Mouse (Mus musculus): ENCODE results near the gene Pard3b. TPM values are rescaled to one million over a fixed set of nuclear protein-coding genes. Genes with fewer than 3 reads are reported as not detected.

Pard3b gene
- polyA plus RNA-seq, 1 experiment from 2014 or later = 13.8 TPM

DNA sequence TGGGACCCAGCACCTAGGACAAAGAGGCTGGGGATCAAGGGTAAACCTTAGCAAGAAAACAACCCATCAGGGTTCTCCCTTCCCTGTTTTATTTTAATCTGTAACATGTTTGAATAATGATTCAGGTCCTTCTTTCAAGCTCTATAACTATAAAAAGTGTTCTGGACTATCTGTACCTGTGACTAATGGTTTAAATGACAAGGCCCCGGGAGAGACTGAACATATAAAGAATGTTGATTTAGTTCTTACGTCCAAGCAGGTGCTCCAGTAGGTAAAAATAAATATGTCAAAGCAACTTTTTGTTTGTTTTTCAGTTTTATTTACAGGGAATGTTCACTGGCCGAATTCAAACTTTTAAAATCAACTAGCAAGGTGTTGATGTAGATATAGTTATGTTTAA lies 544.0 kb downstream of the Pard3b start:
- Histone ChIP-seq H3K9me3 (ENCODE audit: control insufficient read depth, low read length) (no peaks in the 10 kb centered on the region), H3K36me3 (ENCODE audit: control insufficient read depth, insufficient read depth, low read length) (no peaks in the 10 kb centered on the region), H3K27ac (replicated peaks) (no peak overlapping the region), H3K9ac (ENCODE audit: low read length) (no peak overlapping the region), H3K27me3 (ENCODE audit: control insufficient read depth, insufficient read depth, low read length) (no peaks in the 10 kb centered on the region), H3K4me3 (ENCODE audit: low read depth, low read length) (no peak overlapping the region), H3K4me1 (replicated peaks; ENCODE audit: control insufficient read depth, insufficient read depth) (no peaks in the 10 kb centered on the region), H3K4me2 (replicated peaks; ENCODE audit: low read depth) (no peak overlapping the region)
- ATAC-seq (ENCODE audit: low FRiP score, low TSS enrichment) (peak; percentile 60; the same call in 1 of the 2 replicates), DNase-seq (ENCODE audit: low spot score) (no peak)
- WGBS = 48% methylated on average over 3 of the region's 3 CpGs
- no peak for TF ChIP-seq CTCF (IDR thresholded peaks at IDR 0.05; ENCODE audit: low read depth)
- no peak for TF ChIP-seq EP300 (optimal IDR thresholded peaks at IDR 0.05)

DNA sequence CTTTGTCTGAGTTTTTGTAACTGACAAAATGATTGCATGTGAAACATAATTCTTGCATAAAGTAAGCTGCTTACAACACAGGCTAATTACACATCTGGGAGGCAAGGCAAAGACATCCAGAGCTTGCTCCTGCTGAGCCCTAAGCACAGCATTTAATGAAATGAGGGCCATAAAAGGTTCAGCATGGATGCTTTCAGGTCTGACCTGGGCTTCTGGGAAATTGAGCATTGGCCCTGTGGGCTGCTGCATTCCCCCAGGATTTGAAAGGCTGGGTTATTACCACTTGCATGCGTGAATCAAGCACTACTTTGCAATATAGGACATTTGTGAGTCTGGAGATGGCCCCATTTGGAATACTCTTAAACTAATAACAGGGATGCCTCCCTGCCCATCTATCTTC lies 552.2 kb downstream of the Pard3b start:
- H3K4me2 ChIP-seq (replicated peaks; ENCODE audit: low read depth) = no peak overlapping the region
- 73% methylated on average over 1 of the region's 1 CpGs for WGBS
- H3K36me3 ChIP-seq (ENCODE audit: control insufficient read depth, insufficient read depth, low read length) = no peaks in the 10 kb centered on the region
- H3K4me1 ChIP-seq (replicated peaks; ENCODE audit: control insufficient read depth, insufficient read depth) = no peaks in the 10 kb centered on the region
- ATAC-seq (ENCODE audit: low FRiP score, low TSS enrichment) (no peak), DNase-seq (ENCODE audit: low spot score) (no peak)
- no peak overlapping the region for H3K9ac ChIP-seq (ENCODE audit: low read length)
- no peaks in the 10 kb centered on the region for H3K27me3 ChIP-seq (ENCODE audit: control insufficient read depth, insufficient read depth, low read length)
- no peaks in the 10 kb centered on the region for H3K9me3 ChIP-seq (ENCODE audit: control insufficient read depth, low read length)
- no peak overlapping the region for H3K27ac ChIP-seq (replicated peaks)
- no peak for TF ChIP-seq EP300 (optimal IDR thresholded peaks at IDR 0.05)
- no peak for TF ChIP-seq CTCF (IDR thresholded peaks at IDR 0.05; ENCODE audit: low read depth)
- no peak overlapping the region for H3K4me3 ChIP-seq (ENCODE audit: low read depth, low read length)

DNA sequence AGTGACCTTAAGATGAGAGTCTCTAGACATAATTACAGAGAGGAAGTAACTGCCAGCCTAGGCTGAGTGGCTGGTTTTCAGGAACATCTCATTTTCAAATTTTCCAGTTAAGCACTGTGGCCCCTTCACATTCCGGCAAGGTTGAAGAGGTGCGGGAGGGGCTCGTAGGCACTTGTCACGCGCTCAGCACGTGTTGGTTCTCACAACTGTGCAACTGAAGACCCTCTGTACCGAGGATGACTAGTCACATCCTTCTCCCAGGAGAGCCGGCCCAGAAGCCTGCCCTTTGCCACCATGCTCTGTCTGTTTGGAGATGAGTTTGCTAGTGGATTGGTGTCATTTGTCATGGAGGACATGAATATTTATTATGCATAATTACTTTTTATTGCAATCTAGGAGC lies 558.9 kb downstream of the Pard3b start:
- no peaks in the 10 kb centered on the region for H3K27me3 ChIP-seq (ENCODE audit: control insufficient read depth, insufficient read depth, low read length)
- ATAC-seq (ENCODE audit: low FRiP score, low TSS enrichment) (no peak), DNase-seq (ENCODE audit: low spot score) (no peak)
- no peak overlapping the region for H3K4me3 ChIP-seq (ENCODE audit: low read depth, low read length)
- H3K4me2 ChIP-seq (replicated peaks; ENCODE audit: low read depth) = no peak overlapping the region
- no peak overlapping the region for H3K27ac ChIP-seq (replicated peaks)
- H3K4me1 ChIP-seq (replicated peaks; ENCODE audit: control insufficient read depth, insufficient read depth) = no peaks in the 10 kb centered on the region
- no peak for TF ChIP-seq CTCF (IDR thresholded peaks at IDR 0.05; ENCODE audit: low read depth)
- TF ChIP-seq EP300 (optimal IDR thresholded peaks at IDR 0.05) = no peak
- WGBS = 83% methylated on average over 8 of the region's 8 CpGs
- H3K9ac ChIP-seq (ENCODE audit: low read length) = no peak overlapping the region
- H3K36me3 ChIP-seq (ENCODE audit: control insufficient read depth, insufficient read depth, low read length) = no peaks in the 10 kb centered on the region
- no peaks in the 10 kb centered on the region for H3K9me3 ChIP-seq (ENCODE audit: control insufficient read depth, low read length)

DNA sequence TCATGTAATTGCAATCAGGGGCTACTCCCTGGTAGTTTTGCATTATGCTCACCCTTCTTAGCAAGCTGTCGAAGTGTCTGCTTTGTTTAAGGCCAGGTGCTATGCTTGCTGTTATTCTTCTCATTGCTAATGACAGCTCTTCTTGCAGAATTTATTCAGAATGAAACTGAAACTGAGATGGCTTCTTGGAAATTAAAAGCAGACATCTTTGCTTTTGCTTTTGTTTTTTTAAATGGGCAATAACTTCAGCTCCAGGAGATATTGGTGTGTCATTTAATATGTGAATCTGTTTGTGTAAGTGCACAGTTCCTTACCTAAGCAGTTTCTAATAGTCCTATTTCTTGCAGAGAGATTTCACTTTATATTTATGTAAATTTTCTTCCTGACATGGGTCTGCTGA lies 562.3 kb downstream of the Pard3b start:
- 54% methylated on average over 1 of the region's 1 CpGs for whole genome bisulfite sequencing
- Histone ChIP-seq H3K9me3 (ENCODE audit: control insufficient read depth, low read length) (no peaks in the 10 kb centered on the region), H3K4me2 (replicated peaks; ENCODE audit: low read depth) (no peak overlapping the region), H3K27ac (replicated peaks) (no peak overlapping the region), H3K4me3 (ENCODE audit: low read depth, low read length) (no peak overlapping the region), H3K27me3 (ENCODE audit: control insufficient read depth, insufficient read depth, low read length) (no peaks in the 10 kb centered on the region), H3K9ac (ENCODE audit: low read length) (no peak overlapping the region), H3K4me1 (replicated peaks; ENCODE audit: control insufficient read depth, insufficient read depth) (no peaks in the 10 kb centered on the region), H3K36me3 (ENCODE audit: control insufficient read depth, insufficient read depth, low read length) (no peaks in the 10 kb centered on the region)
- DNase-seq (ENCODE audit: low spot score) (no peak), ATAC-seq (ENCODE audit: low FRiP score, low TSS enrichment) (no peak)
- TF ChIP-seq CTCF (IDR thresholded peaks at IDR 0.05; ENCODE audit: low read depth) (no peak), EP300 (optimal IDR thresholded peaks at IDR 0.05) (no peak)

DNA sequence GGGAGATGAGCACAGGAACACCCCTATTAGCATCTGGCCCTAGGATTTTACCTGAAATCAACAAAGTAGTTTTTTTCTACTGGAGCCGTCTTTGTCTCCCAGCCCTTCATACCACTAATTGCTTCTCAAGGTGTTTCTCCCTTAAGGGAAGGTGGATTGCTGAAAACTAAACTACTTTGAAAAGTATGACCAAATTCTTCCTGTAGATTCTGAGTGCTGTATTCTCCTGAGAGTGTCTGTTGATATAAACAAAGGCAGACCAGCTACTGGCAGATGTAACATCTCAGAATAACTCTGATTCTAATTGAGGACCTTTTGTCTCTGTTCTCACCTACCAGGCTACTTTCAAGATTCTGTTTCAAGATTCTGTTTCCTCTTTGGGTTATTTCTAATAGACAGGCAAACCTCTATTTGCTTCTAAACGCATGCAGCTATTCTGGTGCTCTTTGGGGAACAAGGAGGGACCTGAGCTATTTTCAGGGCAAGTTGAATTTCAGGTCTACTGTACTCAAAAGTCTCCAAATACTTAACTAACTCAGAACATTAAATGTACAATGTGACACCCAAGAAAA lies 563.1 kb downstream of the Pard3b start:
- Histone ChIP-seq H3K4me2 (replicated peaks; ENCODE audit: low read depth) (no peak overlapping the region), H3K9me3 (ENCODE audit: control insufficient read depth, low read length) (no peaks in the 10 kb centered on the region), H3K27me3 (ENCODE audit: control insufficient read depth, insufficient read depth, low read length) (no peaks in the 10 kb centered on the region), H3K4me3 (ENCODE audit: low read depth, low read length) (no peak overlapping the region), H3K36me3 (ENCODE audit: control insufficient read depth, insufficient read depth, low read length) (no peaks in the 10 kb centered on the region), H3K9ac (ENCODE audit: low read length) (no peak overlapping the region), H3K4me1 (replicated peaks; ENCODE audit: control insufficient read depth, insufficient read depth) (no peaks in the 10 kb centered on the region), H3K27ac (replicated peaks) (no peak overlapping the region)
- ATAC-seq (ENCODE audit: low FRiP score, low TSS enrichment) (no peak), DNase-seq (ENCODE audit: low spot score) (no peak)
- no peak for TF ChIP-seq EP300 (optimal IDR thresholded peaks at IDR 0.05)
- no peak for TF ChIP-seq CTCF (IDR thresholded peaks at IDR 0.05; ENCODE audit: low read depth)
- WGBS = 59% methylated on average over 2 of the region's 2 CpGs

DNA sequence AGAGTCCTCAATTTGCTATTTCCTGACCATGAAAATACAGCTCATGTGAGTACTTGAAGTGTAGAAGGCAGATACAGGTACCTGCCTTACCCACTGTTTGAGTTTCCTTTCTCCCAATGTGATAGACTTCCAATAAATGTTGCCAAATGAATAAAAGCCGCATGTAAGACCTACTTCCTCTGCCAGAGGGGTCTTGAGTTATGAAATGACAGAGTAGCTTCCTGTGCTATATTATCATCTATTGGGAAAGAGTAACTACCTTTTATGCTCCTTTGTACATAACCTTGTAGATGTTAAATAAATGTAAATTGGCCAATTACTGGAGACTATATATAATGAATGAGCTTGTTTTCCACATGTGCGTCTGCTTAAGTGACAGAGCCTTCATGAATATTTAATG lies 574.7 kb downstream of the Pard3b start:
- TF ChIP-seq CTCF (IDR thresholded peaks at IDR 0.05; ENCODE audit: low read depth) = no peak
- no peak for TF ChIP-seq EP300 (optimal IDR thresholded peaks at IDR 0.05)
- H3K4me3 ChIP-seq (ENCODE audit: low read depth, low read length) = no peak overlapping the region
- H3K36me3 ChIP-seq (ENCODE audit: control insufficient read depth, insufficient read depth, low read length) = no peaks in the 10 kb centered on the region
- ATAC-seq (ENCODE audit: low FRiP score, low TSS enrichment) (no peak), DNase-seq (ENCODE audit: low spot score) (no peak)
- H3K9me3 ChIP-seq (ENCODE audit: control insufficient read depth, low read length) = no peaks in the 10 kb centered on the region
- no peak overlapping the region for H3K27ac ChIP-seq (replicated peaks)
- H3K4me2 ChIP-seq (replicated peaks; ENCODE audit: low read depth) = no peak overlapping the region
- H3K4me1 ChIP-seq (replicated peaks; ENCODE audit: control insufficient read depth, insufficient read depth) = no peaks in the 10 kb centered on the region
- WGBS = 89% methylated on average over 2 of the region's 2 CpGs
- no peak overlapping the region for H3K9ac ChIP-seq (ENCODE audit: low read length)
- no peaks in the 10 kb centered on the region for H3K27me3 ChIP-seq (ENCODE audit: control insufficient read depth, insufficient read depth, low read length)
